Mouse (Mus musculus): ENCODE data around the gene Gm20605. TPM values are rescaled to one million over a fixed set of nuclear protein-coding genes. Genes with fewer than 3 reads are reported as not detected.
"Not testable (repeated sequence)": the region's sequence is repeated elsewhere in the genome, so short reads cannot be mapped to it uniquely, and the experiment has no call there.

The Gm20605 gene
- polyA plus RNA-seq, 1 experiment, result 69.4 TPM

GRCm38 (mm10) chr5:137611245-137611602 is 17.8 kb upstream of the Gm20605 start:
- Histone ChIP-seq H3K27ac (ENCODE audit: insufficient read depth, low read length) (peak overlapping the region; percentile 60), H3K36me3 (ENCODE audit: control insufficient read depth, insufficient read depth, low read length) (no peaks in the 10 kb centered on the region; the same call in 1 of the 2 replicates), H3K4me3 (ENCODE audit: extremely low read depth, insufficient read depth, insufficient read length) (no peak overlapping the region; the same call in 1 of the 2 replicates), H3K4me1 (ENCODE audit: control insufficient read depth, insufficient read depth, insufficient read length) (peaks cover 20% of the 10 kb centered on the region; the same call in 1 of the 2 replicates), H3K27me3 (ENCODE audit: control insufficient read depth, insufficient read depth, low read length) (no peaks in the 10 kb centered on the region)
- DNase-seq (ENCODE audit: low read depth in 1 of 2, low spot score in 2 of 2), result no peak
- WGBS, result 68% methylated on average over 6 of the region's 6 CpGs
- TF ChIP-seq POLR2A (IDR thresholded peaks at IDR 0.05; ENCODE audit: low read depth, low read length) (no peak), CTCF (IDR thresholded peaks at IDR 0.05; ENCODE audit: extremely low read depth, insufficient read depth, insufficient read length, insufficient replicate concordance) (no peak)

- Histone ChIP-seq H3K27me3 (ENCODE audit: control insufficient read depth, insufficient read depth, low read length) (no peaks in the 10 kb centered on the region), H3K4me3 (ENCODE audit: extremely low read depth, insufficient read depth, insufficient read length) (no peak overlapping the region), H3K36me3 (ENCODE audit: control insufficient read depth, insufficient read depth, low read length) (no peaks in the 10 kb centered on the region), H3K27ac (ENCODE audit: insufficient read depth, low read length) (peak overlapping the region; percentile 3; the same call in 1 of the 2 replicates), H3K4me1 (ENCODE audit: control insufficient read depth, insufficient read depth, insufficient read length) (peaks cover 20% of the 10 kb centered on the region; the same call in 1 of the 2 replicates)
- DNase-seq (ENCODE audit: low read depth in 1 of 2, low spot score in 2 of 2), result no peak
- 82% methylated on average over 5 of the region's 5 CpGs for WGBS
- no peak for TF ChIP-seq CTCF (IDR thresholded peaks at IDR 0.05; ENCODE audit: extremely low read depth, insufficient read depth, insufficient read length, insufficient replicate concordance)
- no peak for TF ChIP-seq POLR2A (IDR thresholded peaks at IDR 0.05; ENCODE audit: low read depth, low read length)
Observed at GRCm38 (mm10) chr5:137613076-137613475, 15.9 kb upstream of the Gm20605 start.

- Histone ChIP-seq H3K27me3 (ENCODE audit: control insufficient read depth, insufficient read depth, low read length) (no peaks in the 10 kb centered on the region), H3K4me3 (ENCODE audit: extremely low read depth, insufficient read depth, insufficient read length) (no peak within 1 kb of the TSS), H3K4me1 (ENCODE audit: control insufficient read depth, insufficient read depth, insufficient read length) (peaks cover 20% of the 10 kb centered on the region; the same call in 1 of the 2 replicates), H3K36me3 (ENCODE audit: control insufficient read depth, insufficient read depth, low read length) (no peaks in the 10 kb centered on the region), H3K27ac (ENCODE audit: insufficient read depth, low read length) (peak within 1 kb of the TSS; percentile 3; the same call in 1 of the 2 replicates)
- 87% methylated on average over 11 of the region's 11 CpGs for WGBS
- TF ChIP-seq POLR2A (IDR thresholded peaks at IDR 0.05; ENCODE audit: low read depth, low read length) (no peak), CTCF (IDR thresholded peaks at IDR 0.05; ENCODE audit: extremely low read depth, insufficient read depth, insufficient read length, insufficient replicate concordance) (no peak)
- no peak for DNase-seq (ENCODE audit: low read depth in 1 of 2, low spot score in 2 of 2)
Observed at GRCm38 (mm10) chr5:137613550-137613949, 15.4 kb upstream of the Gm20605 start, which contains the start of gene Pcolce. Gene Pcolce (minus strand): TSS chr5:137613784.

GRCm38 (mm10) chr5:137614921-137615320 is 14.1 kb upstream of the Gm20605 start:
- H3K4me3 ChIP-seq (ENCODE audit: extremely low read depth, insufficient read depth, insufficient read length); DNase-seq (ENCODE audit: low read depth in 1 of 2, low spot score in 2 of 2); H3K27ac ChIP-seq (ENCODE audit: insufficient read depth, low read length); H3K27me3 ChIP-seq (ENCODE audit: control insufficient read depth, insufficient read depth, low read length); H3K36me3 ChIP-seq (ENCODE audit: control insufficient read depth, insufficient read depth, low read length): not testable (repeated sequence)
- 89% methylated on average over 2 of the region's 2 CpGs for WGBS
- H3K4me1 ChIP-seq (ENCODE audit: control insufficient read depth, insufficient read depth, insufficient read length), result peaks cover 13% of the 10 kb centered on the region; the same call in 1 of the 2 replicates

- H3K27ac ChIP-seq (ENCODE audit: insufficient read depth, low read length), result no peak overlapping the region
- no peak for DNase-seq (ENCODE audit: low read depth in 1 of 2, low spot score in 2 of 2)
- no peak overlapping the region for H3K4me3 ChIP-seq (ENCODE audit: extremely low read depth, insufficient read depth, insufficient read length)
- H3K27me3 ChIP-seq (ENCODE audit: control insufficient read depth, insufficient read depth, low read length), result no peaks in the 10 kb centered on the region
- TF ChIP-seq CTCF (IDR thresholded peaks at IDR 0.05; ENCODE audit: extremely low read depth, insufficient read depth, insufficient read length, insufficient replicate concordance) (no peak), POLR2A (IDR thresholded peaks at IDR 0.05; ENCODE audit: low read depth, low read length) (no peak)
- 83% methylated on average over 7 of the region's 7 CpGs for WGBS
- peaks cover 9% of the 10 kb centered on the region; the same call in 1 of the 2 replicates for H3K4me1 ChIP-seq (ENCODE audit: control insufficient read depth, insufficient read depth, insufficient read length)
- no peaks in the 10 kb centered on the region for H3K36me3 ChIP-seq (ENCODE audit: control insufficient read depth, insufficient read depth, low read length)
Observed at GRCm38 (mm10) chr5:137615347-137615746, 13.6 kb upstream of the Gm20605 start.

GRCm38 (mm10) chr5:137623937-137624530 is 4.9 kb upstream of the Gm20605 start:
- no peak for DNase-seq (ENCODE audit: low read depth in 1 of 2, low spot score in 2 of 2)
- no peaks in the 10 kb centered on the region for H3K27me3 ChIP-seq (ENCODE audit: control insufficient read depth, insufficient read depth, low read length)
- no peak overlapping the region for H3K4me3 ChIP-seq (ENCODE audit: extremely low read depth, insufficient read depth, insufficient read length)
- peaks cover 3% of the 10 kb centered on the region; the same call in 1 of the 2 replicates for H3K4me1 ChIP-seq (ENCODE audit: control insufficient read depth, insufficient read depth, insufficient read length)
- WGBS, result 39% methylated on average over 11 of the region's 11 CpGs
- H3K27ac ChIP-seq (ENCODE audit: insufficient read depth, low read length), result peak overlapping the region; percentile 16; the same call in 1 of the 2 replicates
- TF ChIP-seq CTCF (IDR thresholded peaks at IDR 0.05; ENCODE audit: extremely low read depth, insufficient read depth, insufficient read length, insufficient replicate concordance), result no peak
- no peaks in the 10 kb centered on the region for H3K36me3 ChIP-seq (ENCODE audit: control insufficient read depth, insufficient read depth, low read length)

GRCm38 (mm10) chr5:137627991-137628390 is 984 bp upstream of the Gm20605 start:
- WGBS, result under 1% methylated on average over 9 of the region's 9 CpGs
- H3K4me1 ChIP-seq (ENCODE audit: control insufficient read depth, insufficient read depth, insufficient read length), result peaks cover 13% of the 10 kb centered on the region; the same call in 1 of the 2 replicates
- TF ChIP-seq POLR2A (IDR thresholded peaks at IDR 0.05; ENCODE audit: low read depth, low read length) (no peak), CTCF (IDR thresholded peaks at IDR 0.05; ENCODE audit: extremely low read depth, insufficient read depth, insufficient read length, insufficient replicate concordance) (no peak)
- H3K36me3 ChIP-seq (ENCODE audit: control insufficient read depth, insufficient read depth, low read length), result no peaks in the 10 kb centered on the region
- peak overlapping the region; percentile 95 for H3K27ac ChIP-seq (ENCODE audit: insufficient read depth, low read length)
- peak overlapping the region; percentile 72 for H3K4me3 ChIP-seq (ENCODE audit: extremely low read depth, insufficient read depth, insufficient read length)
- DNase-seq (ENCODE audit: low read depth in 1 of 2, low spot score in 2 of 2), result no peak
- H3K27me3 ChIP-seq (ENCODE audit: control insufficient read depth, insufficient read depth, low read length), result no peaks in the 10 kb centered on the region
